Mouse (Mus musculus): ENCODE results near the gene Mrps14. TPM values are rescaled to one million over a fixed set of nuclear protein-coding genes. Genes with fewer than 3 reads are reported as not detected.

The Mrps14 gene
- total RNA-seq, 2 experiments from 2014 or later = 111 to 113 TPM

Other genes starting within 250 kb of the Mrps14 start
- 10 to 100 TPM; 19.2 to 20.2 TPM for gene 4930523C07Rik, start 150.8 kb upstream of the Mrps14 start, total RNA-seq (2021)
- not detected for gene Tnn, start 41.6 kb upstream of the Mrps14 start, total RNA-seq (2021)
- gene Cacybp, start 17.7 kb downstream of the Mrps14 start, total RNA-seq (2021) = 10 to 100 TPM; 64.0 to 74.6 TPM